ENCODE assay signal across 28 mouse cellular contexts in the genomic region with DNA sequence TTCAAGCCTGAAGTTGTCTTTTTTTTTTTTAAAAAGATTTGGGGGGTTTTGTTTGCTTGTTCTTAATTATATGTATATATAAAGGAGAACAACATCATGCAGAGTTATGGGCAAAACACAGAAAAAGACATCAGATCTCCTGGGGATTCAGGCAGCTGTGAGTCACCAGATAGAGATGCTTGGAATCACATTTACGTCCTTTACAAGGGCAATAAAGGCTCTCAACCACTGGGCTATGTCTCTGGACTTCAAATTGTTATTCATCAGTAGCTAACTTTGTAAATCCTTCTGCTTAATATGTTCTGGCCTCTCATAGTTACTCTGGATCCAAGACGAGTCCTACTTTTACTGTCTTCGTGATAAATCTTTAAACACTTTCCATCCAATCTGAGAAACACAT.
DNase-seq lines count a peak whose midpoint lies in the region; ATAC-seq and TF ChIP-seq lines count a peak whose summit lies in the region.
"Had no signal": no experiment of that assay in that cellular context is flagged by ENCODE, and none has a peak within 500 bp of the region (broad histone marks: within the 10 kb centered on the region; RNA-seq: fewer than 3 reads in every experiment).

No protein-coding gene starts in this region.

- H3K4me1 ChIP-seq in limb, embryonic 13.5 days = no peaks in the 10 kb centered on the region
- H3K4me1 ChIP-seq in limb, embryonic 10.5 days = peaks cover 21% of the 10 kb centered on the region
- 0 out of 2 replicates have a peak, but pooled peaks cover 2% of the 10 kb centered on the region for H3K4me1 ChIP-seq in limb, embryonic 14.5 days (ENCODE audit: control insufficient read depth, insufficient read depth, low read length)
- H3K4me1 ChIP-seq in forebrain, embryonic 12.5 days = peaks cover 4% of the 10 kb centered on the region; the same call in 1 of the 2 replicates
- no peaks in the 10 kb centered on the region for H3K4me1 ChIP-seq in stomach, postnatal 0 days (replicated peaks; ENCODE audit: control insufficient read depth, insufficient read depth)
- H3K4me1 ChIP-seq: forebrain, embryonic 13.5 days; heart, embryonic 10.5 days; hindbrain, embryonic 15.5 days; intestine, embryonic 15.5 days had no signal

- H3K4me2 ChIP-seq in limb, embryonic 13.5 days (replicated peaks) = no peak overlapping the region
- no peak overlapping the region for H3K4me2 ChIP-seq in limb, embryonic 14.5 days (replicated peaks; ENCODE audit: low read depth, low read length, severe bottlenecking)
- no peak overlapping the region for H3K4me2 ChIP-seq in forebrain, embryonic 12.5 days
- no peak overlapping the region for H3K4me2 ChIP-seq in stomach, postnatal 0 days (replicated peaks; ENCODE audit: low read depth)
- H3K4me2 ChIP-seq: embryonic facial prominence, embryonic 13.5 days; forebrain, embryonic 13.5 days; heart, embryonic 13.5 days; hindbrain, embryonic 12.5 days; hindbrain, embryonic 15.5 days; intestine, embryonic 15.5 days had no signal

- no peak overlapping the region for H3K27ac ChIP-seq in limb, embryonic 13.5 days
- no peak overlapping the region for H3K27ac ChIP-seq in limb, embryonic 10.5 days
- no peak overlapping the region for H3K27ac ChIP-seq in limb, embryonic 14.5 days (replicated peaks; ENCODE audit: low read depth, low read length)
- H3K27ac ChIP-seq in forebrain, embryonic 12.5 days = no peak overlapping the region
- H3K27ac ChIP-seq in left cerebral cortex, adult 2 months = no peak overlapping the region
- no peak overlapping the region for H3K27ac ChIP-seq in stomach, postnatal 0 days (replicated peaks)
- H3K27ac ChIP-seq: embryonic facial prominence, embryonic 10.5 days; embryonic facial prominence, embryonic 13.5 days; forebrain, embryonic 13.5 days; heart, adult 2 months; heart, embryonic 10.5 days; heart, embryonic 13.5 days; hindbrain, embryonic 12.5 days; hindbrain, embryonic 15.5 days; intestine, embryonic 15.5 days had no signal

- no peak for TF ChIP-seq EP300 in stomach, postnatal 0 days (optimal IDR thresholded peaks at IDR 0.05)

- no peak overlapping the region for H3K4me3 ChIP-seq in limb, embryonic 13.5 days
- no peak overlapping the region for H3K4me3 ChIP-seq in limb, embryonic 10.5 days
- no peak overlapping the region for H3K4me3 ChIP-seq in limb, embryonic 14.5 days (replicated peaks; ENCODE audit: low read length)
- no peak overlapping the region for H3K4me3 ChIP-seq in forebrain, embryonic 12.5 days (replicated peaks)
- no peak overlapping the region for H3K4me3 ChIP-seq in left cerebral cortex, adult 2 months
- no peak overlapping the region for H3K4me3 ChIP-seq in stomach, postnatal 0 days (ENCODE audit: low read depth, low read length)
- H3K4me3 ChIP-seq: embryonic facial prominence, embryonic 10.5 days; embryonic facial prominence, embryonic 13.5 days; erythroblast, embryonic 14.5 days; forebrain, embryonic 13.5 days; heart, adult 2 months; heart, embryonic 10.5 days; heart, embryonic 13.5 days; hindbrain, embryonic 12.5 days; hindbrain, embryonic 15.5 days; intestine, embryonic 15.5 days had no signal

- TF ChIP-seq CTCF in left cerebral cortex, adult 2 months (IDR thresholded peaks at IDR 0.05) = no peak
- no peak for TF ChIP-seq CTCF in stomach, postnatal 0 days (IDR thresholded peaks at IDR 0.05; ENCODE audit: low read depth)

- 0 out of 2 replicates have a peak, but pooled peaks have one; percentile 37 for ATAC-seq in limb, embryonic 13.5 days (ENCODE audit: low FRiP score, low read depth)
- no peak for ATAC-seq in limb, embryonic 14.5 days (ENCODE audit: low FRiP score, low read depth)
- no peak for ATAC-seq in forebrain, embryonic 12.5 days (ENCODE audit: low FRiP score)
- no peak for ATAC-seq in stomach, postnatal 0 days (ENCODE audit: low FRiP score, low TSS enrichment)
- ATAC-seq: forebrain, embryonic 13.5 days; forebrain, embryonic 16.5 days; intestine, embryonic 15.5 days had no signal

- no peaks in the 10 kb centered on the region for H3K36me3 ChIP-seq in limb, embryonic 13.5 days
- H3K36me3 ChIP-seq in limb, embryonic 10.5 days = no peaks in the 10 kb centered on the region
- H3K36me3 ChIP-seq in limb, embryonic 14.5 days (ENCODE audit: control insufficient read depth, insufficient read depth, low read length) = no peaks in the 10 kb centered on the region
- no peaks in the 10 kb centered on the region for H3K36me3 ChIP-seq in forebrain, embryonic 12.5 days (replicated peaks)
- no peaks in the 10 kb centered on the region for H3K36me3 ChIP-seq in stomach, postnatal 0 days (ENCODE audit: control insufficient read depth, insufficient read depth, low read length)
- H3K36me3 ChIP-seq: embryonic facial prominence, embryonic 10.5 days; embryonic facial prominence, embryonic 13.5 days; G1E; heart, embryonic 10.5 days; heart, embryonic 13.5 days; hindbrain, embryonic 12.5 days; hindbrain, embryonic 15.5 days; intestine, embryonic 15.5 days had no signal

- no peak overlapping the region for H3K9ac ChIP-seq in limb, embryonic 13.5 days
- H3K9ac ChIP-seq in limb, embryonic 14.5 days (ENCODE audit: low read depth, low read length, severe bottlenecking) = no peak overlapping the region
- H3K9ac ChIP-seq in forebrain, embryonic 12.5 days = no peak overlapping the region
- no peak overlapping the region for H3K9ac ChIP-seq in stomach, postnatal 0 days (ENCODE audit: low read length)
- H3K9ac ChIP-seq: embryonic facial prominence, embryonic 13.5 days; forebrain, embryonic 13.5 days; heart, embryonic 13.5 days; hindbrain, embryonic 12.5 days; hindbrain, embryonic 15.5 days; intestine, embryonic 15.5 days had no signal

- no peak for DNase-seq in limb, embryonic 10.5 days (ENCODE audit: low spot score)
- peak; percentile 47 for DNase-seq in Muller cell, postnatal 12 days (ENCODE audit: inconsistent ontology term)
- peak; percentile 44 for DNase-seq in limb, embryonic 14.5 days (ENCODE audit: low spot score)
- DNase-seq in left cerebral cortex, adult 2 months (ENCODE audit: extremely low spot score in 1 of 2, low spot score in 2 of 2) = no peak
- no peak for DNase-seq in stomach, postnatal 0 days (ENCODE audit: low spot score)
- DNase-seq: adrenal gland, postnatal 10 days; adrenal gland, postnatal 36 days; cerebellum, adult 18-20 months; cerebellum, adult 9-10 months; cerebellum, postnatal 14 days; gastrocnemius, postnatal 10 days; gastrocnemius, postnatal 36 days; heart, adult 2 months; heart, postnatal 14 days had no signal

- 21% methylated on average over 3 of the region's 3 CpGs for WGBS in limb, embryonic 13.5 days
- 49% methylated on average over 3 of the region's 3 CpGs for WGBS in limb, embryonic 10.5 days
- WGBS in limb, embryonic 14.5 days = 17% methylated on average over 3 of the region's 3 CpGs
- 87% methylated on average over 3 of the region's 3 CpGs for WGBS in forebrain, embryonic 12.5 days
- 41% methylated on average over 3 of the region's 3 CpGs for WGBS in stomach, postnatal 0 days

- no peaks in the 10 kb centered on the region for H3K27me3 ChIP-seq in limb, embryonic 13.5 days
- no peaks in the 10 kb centered on the region for H3K27me3 ChIP-seq in limb, embryonic 10.5 days (ENCODE audit: low read depth, poor library complexity, severe bottlenecking)
- no peaks in the 10 kb centered on the region for H3K27me3 ChIP-seq in limb, embryonic 14.5 days (ENCODE audit: control insufficient read depth, insufficient read depth, low read length)
- no peaks in the 10 kb centered on the region for H3K27me3 ChIP-seq in forebrain, embryonic 12.5 days
- H3K27me3 ChIP-seq in stomach, postnatal 0 days (ENCODE audit: control insufficient read depth, insufficient read depth, low read length) = no peaks in the 10 kb centered on the region
- H3K27me3 ChIP-seq: CH12.LX; embryonic facial prominence, embryonic 13.5 days; forebrain, embryonic 13.5 days; heart, embryonic 13.5 days; hindbrain, embryonic 12.5 days; hindbrain, embryonic 15.5 days; intestine, embryonic 15.5 days had no signal

- no peaks in the 10 kb centered on the region for H3K9me3 ChIP-seq in limb, embryonic 13.5 days
- no peaks in the 10 kb centered on the region for H3K9me3 ChIP-seq in limb, embryonic 10.5 days (replicated peaks)
- H3K9me3 ChIP-seq in limb, embryonic 14.5 days (ENCODE audit: control insufficient read depth, low read length) = no peaks in the 10 kb centered on the region
- no peaks in the 10 kb centered on the region for H3K9me3 ChIP-seq in forebrain, embryonic 12.5 days
- H3K9me3 ChIP-seq in stomach, postnatal 0 days (ENCODE audit: control insufficient read depth, low read length) = no peaks in the 10 kb centered on the region
- H3K9me3 ChIP-seq: embryonic facial prominence, embryonic 10.5 days; embryonic facial prominence, embryonic 13.5 days; forebrain, embryonic 13.5 days; heart, embryonic 10.5 days; heart, embryonic 13.5 days; hindbrain, embryonic 12.5 days; hindbrain, embryonic 15.5 days; intestine, embryonic 15.5 days had no signal

- no peak for TF ChIP-seq POLR2A in limb, embryonic 14.5 days (IDR thresholded peaks at IDR 0.05; ENCODE audit: borderline replicate concordance, extremely low read depth, insufficient read depth, insufficient read length)

- intact Hi-C loops in left cerebral cortex, adult 2 months (cut with DNase I) = loop anchor here (10.0 kb wide), 1 partner anchor 728 kb away; no protein-coding TSS in a partner anchor

Comparison
In these comparisons a context has a peak if more than half of its experiments do, and no peak if none do; other contexts are left out.
1. DNase-seq: peak in Muller cell, postnatal 12 days (single experiment) and limb, embryonic 14.5 days (single experiment); none in limb, embryonic 10.5 days (single experiment), left cerebral cortex, adult 2 months (0 of 2) and stomach, postnatal 0 days (single experiment).